Mouse (Mus musculus) spleen, postnatal 4 days (tissue): Measurements from ENCODE around the gene Ugt1a2.
A peak's percentile ranks its signal among the peaks of the same experiment; 100 is the strongest.
"Not testable (repeated sequence)": the region's sequence is repeated elsewhere in the genome, so short reads cannot be mapped to it uniquely, and the experiment has no call there.

Experiments
- DNase-seq, 2 experiments: peaks; one replicate each; pipeline ENCODE4 v3.0.0; 2022; ENCODE audit warnings: low spot score in 2 of 2

Ugt1a2 gene

DNA sequence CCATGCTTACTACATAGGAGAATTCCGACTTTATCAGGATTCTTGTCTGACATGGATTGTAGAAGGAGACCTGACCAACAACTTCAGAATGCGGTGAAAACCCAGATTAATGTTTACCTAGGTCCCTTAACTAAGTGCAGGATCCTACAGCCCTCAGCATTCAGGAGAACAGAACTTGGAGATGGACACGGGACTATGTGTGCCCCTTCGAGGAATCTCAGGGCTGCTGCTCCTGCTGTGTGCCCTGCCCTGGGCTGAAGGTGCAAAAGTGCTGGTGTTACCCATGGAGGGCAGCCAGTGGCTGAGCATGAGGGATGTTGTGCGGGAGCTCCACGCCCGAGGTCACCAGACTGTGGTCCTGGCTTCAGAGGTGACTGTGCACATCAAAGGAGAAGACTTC, at the start of gene Ugt1a2:
TSS of gene Ugt1a2 (plus strand) at position 146 of the 400 bp plus-strand sequence.
- no peak for DNase-seq

DNA sequence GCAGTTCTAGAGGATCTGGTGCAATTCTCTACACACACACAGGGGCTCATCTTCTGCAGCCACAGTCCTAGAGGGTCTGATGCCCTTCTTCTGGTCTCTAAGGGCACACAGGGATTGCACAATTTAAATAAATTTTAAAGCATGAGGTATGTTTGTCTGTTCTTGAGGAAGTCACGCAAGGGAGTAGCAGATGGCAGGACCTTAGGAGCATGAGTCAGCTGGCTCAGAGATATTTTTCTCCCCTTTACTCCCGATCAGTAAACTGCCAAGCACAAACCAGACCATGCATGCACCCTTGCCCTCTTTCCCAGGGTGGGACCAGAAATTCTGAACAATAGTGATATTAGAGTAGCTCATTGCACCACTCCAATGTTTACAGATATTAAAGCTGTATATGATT, 42.0 kb upstream of the Ugt1a2 start:
- no peak for DNase-seq

GRCm38 (mm10) chr1:88165711-88166110, 34.7 kb upstream of the Ugt1a2 start, which contains the start of gene Ugt1a5:
Ugt1a5 (plus strand) TSS chr1:88166012.
- DNase-seq, result no peak

GRCm38 (mm10) chr1:88172190-88172589, 28.2 kb upstream of the Ugt1a2 start:
- not testable (repeated sequence) for DNase-seq

- DNase-seq, result no peak
Measured at GRCm38 (mm10) chr1:88179657-88180056, 20.7 kb upstream of the Ugt1a2 start.

DNA sequence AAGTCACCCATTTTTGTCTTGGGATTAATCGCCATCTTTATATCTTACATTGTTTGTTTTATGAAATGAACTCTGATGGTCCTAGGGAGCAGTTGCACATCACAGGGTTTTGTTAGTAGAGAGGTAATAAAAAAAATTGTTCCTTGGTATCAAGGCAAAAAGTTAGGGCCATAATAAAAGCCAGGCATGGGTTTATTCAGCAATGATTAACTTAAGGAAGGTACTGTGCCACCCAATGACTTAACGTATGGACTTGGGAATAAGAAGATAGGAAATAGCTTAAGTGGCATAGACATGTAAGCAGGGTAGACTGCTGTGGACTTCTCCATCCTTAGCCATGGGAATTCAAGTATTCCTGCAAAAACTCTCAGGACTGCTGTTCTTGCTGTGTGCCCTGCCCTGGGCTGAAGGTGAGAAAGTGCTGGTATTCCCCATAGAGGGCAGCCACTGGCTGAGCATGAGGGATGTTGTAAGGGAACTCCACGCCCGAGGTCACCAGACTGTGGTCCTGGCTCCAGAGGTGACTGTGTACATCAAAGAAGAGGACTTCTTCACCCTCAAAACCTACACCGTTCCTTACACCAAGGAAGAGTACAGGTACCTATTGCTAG, 14.0 kb upstream of the Ugt1a2 start:
- DNase-seq, result no peak

DNA sequence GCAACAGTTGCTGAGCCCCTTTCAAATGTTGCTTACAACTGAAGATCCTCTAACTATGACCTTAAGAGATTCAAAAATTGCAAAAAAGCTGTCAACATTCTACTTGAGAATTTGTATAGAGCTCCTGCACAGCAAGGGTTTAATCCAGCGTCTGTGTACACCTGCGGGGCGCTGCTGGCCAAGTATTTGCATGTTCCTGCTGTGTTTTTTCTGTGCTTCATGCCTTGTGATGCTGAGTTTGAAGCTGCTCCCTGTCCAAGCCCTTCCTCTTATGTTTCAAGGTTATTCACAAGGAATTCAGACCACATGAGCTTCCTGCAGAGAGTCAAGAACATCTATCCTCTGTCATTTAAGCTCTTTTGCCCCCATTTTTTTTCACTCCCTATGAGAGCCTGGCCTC, 8.3 kb upstream of the Ugt1a2 start:
- no peak for DNase-seq

DNA sequence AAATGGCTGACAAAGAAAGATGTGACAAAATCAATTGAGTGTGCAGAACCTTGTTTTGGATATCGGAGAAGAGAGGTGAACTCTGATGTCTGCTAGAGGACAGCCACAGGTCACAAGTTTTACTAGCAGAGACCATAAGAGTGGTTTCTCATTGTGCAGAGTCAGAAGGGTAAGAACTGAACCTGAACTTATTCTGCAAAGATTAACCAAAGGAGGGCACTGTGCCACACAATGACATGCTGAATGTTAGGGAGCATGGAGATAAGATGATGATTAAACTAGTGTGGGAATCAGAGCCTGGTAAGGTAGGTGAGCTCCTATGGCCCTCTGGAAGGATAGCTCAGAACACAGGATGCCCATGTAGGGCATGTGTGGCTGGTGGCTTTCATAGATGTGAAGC, 4.7 kb upstream of the Ugt1a2 start:
- DNase-seq, result no peak

GRCm38 (mm10) chr1:88197443-88197842, 3.0 kb upstream of the Ugt1a2 start:
- no peak for DNase-seq

DNA sequence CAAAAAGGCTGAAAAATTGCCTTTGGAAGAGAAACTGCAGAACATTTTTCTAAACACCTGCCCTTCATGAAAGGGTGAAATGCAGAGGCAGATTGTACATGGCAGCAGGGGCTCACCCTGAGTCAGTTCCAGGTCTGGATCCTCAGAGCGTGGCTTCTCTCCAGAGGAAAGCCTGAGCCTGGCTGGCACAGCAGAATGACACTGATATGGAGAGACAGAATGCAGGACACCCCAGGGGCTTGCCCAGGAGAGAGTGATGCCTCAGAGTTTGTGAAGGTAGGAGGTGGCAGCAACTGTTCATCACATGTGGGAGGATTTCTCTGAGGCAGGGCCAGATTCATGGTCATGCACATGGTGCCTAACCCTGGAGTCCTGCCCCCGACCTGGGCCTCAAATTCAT, 405 bp upstream of the Ugt1a2 start:
- no peak for DNase-seq

DNA sequence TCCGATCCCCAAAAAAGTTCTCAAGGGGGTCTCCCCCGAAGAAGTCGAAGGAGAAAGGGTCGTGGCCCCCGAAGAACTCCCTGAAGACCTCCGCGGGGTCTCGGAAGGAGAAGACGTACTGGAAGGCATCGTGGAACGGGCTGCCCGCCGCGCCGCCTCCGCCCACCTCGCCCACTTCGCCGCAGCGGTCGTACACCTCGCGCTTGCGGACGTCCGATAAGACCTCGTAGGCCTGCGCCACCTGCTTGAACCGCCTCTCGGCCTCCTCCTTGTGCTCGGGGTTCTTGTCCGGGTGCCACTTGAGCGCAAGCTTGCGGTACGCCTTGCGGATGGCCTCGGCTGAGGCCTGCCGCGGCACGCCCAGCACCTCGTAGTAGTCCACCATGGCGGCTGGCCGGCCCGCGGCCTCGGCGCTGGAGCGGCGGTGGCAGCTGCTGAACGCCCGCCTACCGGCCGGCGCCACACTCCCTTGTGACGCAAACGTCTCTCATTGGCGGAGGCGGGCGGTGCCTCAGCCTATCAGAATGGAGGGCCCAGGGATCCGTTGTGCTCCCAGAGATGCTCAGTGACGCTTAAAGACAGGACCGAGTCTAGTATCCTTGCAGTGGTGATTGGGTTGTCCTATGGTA, 5.0 kb downstream of the Ugt1a2 start, which contains the start of gene Dnajb3:
TSS of gene Dnajb3 (minus strand) at position 489 of the 629 bp plus-strand sequence.
- DNase-seq, result peak; percentile 85 to 91

GRCm38 (mm10) chr1:88206843-88207479, 6.6 kb downstream of the Ugt1a2 start:
- no peak for DNase-seq

DNA sequence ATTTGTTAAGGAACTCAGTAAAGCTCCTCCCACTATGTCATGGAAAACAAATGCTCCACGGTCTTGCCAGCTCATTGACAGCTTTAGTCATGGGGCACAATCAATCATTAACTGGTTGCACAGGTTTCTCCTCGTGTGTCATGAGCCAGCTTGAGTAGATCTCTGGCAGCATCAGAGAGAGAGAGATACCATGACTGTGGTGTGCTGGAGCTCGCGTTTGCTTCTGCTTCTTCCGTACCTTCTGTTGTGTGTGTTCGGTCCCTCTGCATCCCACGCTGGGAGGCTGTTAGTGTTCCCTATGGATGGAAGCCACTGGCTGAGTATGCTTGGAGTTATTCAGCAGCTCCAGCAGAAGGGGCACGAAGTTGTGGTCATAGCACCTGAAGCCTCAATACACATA, 11.4 kb downstream of the Ugt1a2 start, which contains the start of gene Ugt1a1:
TSS of gene Ugt1a1 (plus strand) at position 148 of the 400 bp plus-strand sequence.
- peak in 1 of 2 experiments; percentile 70 for DNase-seq

- DNase-seq, result peak in 1 of 2 experiments; percentile 66
Measured at GRCm38 (mm10) chr1:88212341-88213045, 12.1 kb downstream of the Ugt1a2 start.

GRCm38 (mm10) chr1:88213061-88213460, 12.7 kb downstream of the Ugt1a2 start:
- peak in 1 of 2 experiments; percentile 40 for DNase-seq

DNA sequence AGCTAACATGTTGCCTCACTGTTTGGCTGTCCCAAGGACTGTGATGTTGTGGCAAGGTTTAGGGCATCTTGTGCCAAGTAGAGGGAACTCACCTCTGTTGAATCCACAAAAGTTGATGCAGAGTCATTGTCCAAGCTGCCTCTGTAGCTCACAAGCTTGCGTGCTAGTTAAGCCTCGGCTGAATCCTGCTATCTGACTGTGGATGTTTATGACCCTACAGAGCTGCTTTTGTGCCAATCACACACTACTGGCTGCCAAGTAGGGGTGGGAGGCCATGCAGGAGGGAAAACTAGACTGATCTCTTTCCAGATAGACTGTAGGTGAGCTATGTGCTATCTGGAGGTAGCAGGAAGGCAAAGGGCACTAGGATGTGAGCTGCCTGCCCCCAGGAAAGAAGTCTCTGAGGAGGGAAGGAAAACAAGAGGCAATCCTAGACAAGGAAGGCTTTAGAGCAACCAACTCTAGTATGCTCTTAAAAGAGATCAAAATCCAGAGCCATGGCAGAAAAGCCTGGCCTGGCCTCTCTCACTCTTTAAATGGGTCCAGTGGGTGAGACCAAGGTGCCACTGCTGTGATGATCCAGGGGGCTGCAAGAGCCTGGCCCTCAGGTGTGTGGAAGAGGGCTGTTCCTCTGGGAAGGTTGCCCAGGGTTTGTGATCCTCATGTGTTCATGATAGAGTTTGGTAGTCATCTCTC, 13.5 kb downstream of the Ugt1a2 start:
- DNase-seq, result peak in 1 of 2 experiments; percentile 69

DNA sequence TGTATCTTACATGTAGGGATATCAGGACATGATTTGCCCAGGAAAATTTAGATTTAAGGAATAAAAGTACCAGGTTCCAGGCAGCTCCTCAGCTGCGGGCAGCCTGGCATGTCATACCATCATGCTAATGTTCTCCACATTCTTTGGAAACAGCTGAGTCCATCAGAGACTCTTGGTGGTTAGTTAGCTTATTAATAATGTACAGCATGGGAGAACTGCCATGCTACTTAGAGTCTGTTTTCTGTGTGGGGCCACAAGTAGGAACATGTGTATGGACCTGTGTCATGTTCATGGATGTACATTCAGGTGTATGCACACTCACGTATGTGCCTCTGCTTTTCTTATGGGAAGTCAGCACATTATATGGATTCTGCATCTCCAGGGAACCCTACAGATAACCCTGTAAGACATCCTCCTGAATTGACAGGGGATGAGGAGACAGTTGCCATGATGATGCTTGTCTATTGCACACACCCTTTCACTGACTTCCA, 14.1 kb downstream of the Ugt1a2 start:
- no peak for DNase-seq

GRCm38 (mm10) chr1:88215466-88216380, 15.3 kb downstream of the Ugt1a2 start:
- peak in 1 of 2 experiments; percentile 67 for DNase-seq

DNA sequence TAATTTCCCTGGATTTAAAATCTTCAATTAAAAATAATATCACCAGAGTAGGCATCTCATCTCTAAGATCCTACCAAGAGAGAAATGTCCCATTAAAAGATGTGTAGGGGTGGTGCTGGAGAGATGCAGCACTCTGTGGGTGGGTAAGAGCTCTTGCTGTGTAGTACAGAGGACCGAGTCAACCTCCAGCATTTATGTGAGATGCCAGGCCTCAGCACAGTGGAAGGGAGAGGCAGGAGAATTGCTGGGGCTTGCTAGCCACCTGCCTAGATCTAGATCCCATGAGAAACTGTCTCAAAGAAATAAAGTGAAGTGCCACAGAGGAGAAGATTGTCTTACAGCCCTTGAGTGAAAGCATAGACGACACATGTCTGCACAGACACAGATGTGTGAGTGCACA, 16.1 kb downstream of the Ugt1a2 start:
- peak in 1 of 2 experiments; percentile 68 for DNase-seq

DNA sequence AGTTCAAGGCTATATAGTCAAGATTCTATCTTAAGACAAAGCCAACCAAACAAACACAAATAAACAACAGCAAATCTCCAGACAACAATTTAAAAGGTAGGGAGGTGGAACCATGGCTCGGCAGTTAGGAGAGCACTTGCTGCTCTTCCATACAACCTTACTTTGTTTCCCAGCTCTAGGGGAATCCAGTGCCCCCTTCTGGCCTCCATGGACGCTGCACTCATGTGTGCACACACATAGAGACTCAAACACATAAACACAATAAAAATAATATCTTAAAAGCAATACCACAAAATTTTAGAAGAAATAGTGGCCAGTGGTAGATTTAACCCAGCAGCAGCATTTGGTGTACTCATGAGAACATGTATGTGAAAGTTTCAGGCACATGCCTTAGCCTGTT, 16.7 kb downstream of the Ugt1a2 start:
- peak in 1 of 2 experiments; percentile 69 for DNase-seq
